Mouse (Mus musculus): Measurements from ENCODE around the gene Akr1c18. TPM values are rescaled to one million over a fixed set of nuclear protein-coding genes. Genes with fewer than 3 reads are reported as not detected.
A peak's percentile ranks its signal among the peaks of the same experiment; 100 is the strongest.
"Not testable (repeated sequence)": the region's sequence is repeated elsewhere in the genome, so short reads cannot be mapped to it uniquely, and the experiment has no call there.

Akr1c18 gene
- polyA plus RNA-seq, 1 experiment from 2014 or later: 1.7 TPM

- Histone ChIP-seq H3K4me3 (replicated peaks) (no peak overlapping the region), H3K9me3 (replicated peaks) (no peaks in the 10 kb centered on the region), H3K27ac (no peak overlapping the region), H3K4me1 (no peaks in the 10 kb centered on the region), H3K36me3 (no peaks in the 10 kb centered on the region), H3K4me2 (no peak overlapping the region), H3K9ac (no peak overlapping the region), H3K27me3 (no peaks in the 10 kb centered on the region)
- no peak for ATAC-seq (replicated peaks; ENCODE audit: low FRiP score)
- 74% methylated on average over 1 of the region's 1 CpGs for WGBS
Measured at GRCm38 (mm10) chr13:4144261-4144660, 6.2 kb downstream of the Akr1c18 start.

GRCm38 (mm10) chr13:4133070-4133469 lies 17.4 kb downstream of the Akr1c18 start:
- 34% methylated on average over 2 of the region's 2 CpGs for WGBS

GRCm38 (mm10) chr13:4131721-4132120 lies 18.7 kb downstream of the Akr1c18 start:
- WGBS: 68% methylated on average over 3 of the region's 3 CpGs
- H3K4me2 ChIP-seq: no peak overlapping the region
- ATAC-seq (replicated peaks; ENCODE audit: low FRiP score): no peak
- H3K9me3 ChIP-seq (replicated peaks): no peaks in the 10 kb centered on the region
- no peaks in the 10 kb centered on the region for H3K4me1 ChIP-seq
- H3K9ac ChIP-seq: no peak overlapping the region
- no peaks in the 10 kb centered on the region for H3K27me3 ChIP-seq
- no peak overlapping the region for H3K27ac ChIP-seq
- no peak overlapping the region for H3K4me3 ChIP-seq (replicated peaks)
- H3K36me3 ChIP-seq: no peaks in the 10 kb centered on the region

More at GRCm38 (mm10) chr13:4133070-4133469, 17.4 kb downstream of the Akr1c18 start:
- Histone ChIP-seq H3K4me1 (no peaks in the 10 kb centered on the region), H3K36me3 (no peaks in the 10 kb centered on the region), H3K9me3 (replicated peaks) (no peaks in the 10 kb centered on the region), H3K27me3 (no peaks in the 10 kb centered on the region), H3K4me3 (replicated peaks) (no peak overlapping the region), H3K9ac (no peak overlapping the region), H3K4me2 (no peak overlapping the region), H3K27ac (no peak overlapping the region)
- ATAC-seq (replicated peaks; ENCODE audit: low FRiP score): no peak

- no peaks in the 10 kb centered on the region for H3K36me3 ChIP-seq
- no peaks in the 10 kb centered on the region for H3K9me3 ChIP-seq (replicated peaks)
- H3K27ac ChIP-seq: no peak overlapping the region
- WGBS: 79% methylated on average over 1 of the region's 1 CpGs
- H3K9ac ChIP-seq: no peak overlapping the region
- H3K4me3 ChIP-seq (replicated peaks): no peak overlapping the region
- H3K4me2 ChIP-seq: no peak overlapping the region
- H3K27me3 ChIP-seq: no peaks in the 10 kb centered on the region
- H3K4me1 ChIP-seq: no peaks in the 10 kb centered on the region
- no peak for ATAC-seq (replicated peaks; ENCODE audit: low FRiP score)
Measured at GRCm38 (mm10) chr13:4131317-4131716, 19.1 kb downstream of the Akr1c18 start.

GRCm38 (mm10) chr13:4129100-4129499 lies 21.4 kb downstream of the Akr1c18 start:
- H3K4me2 ChIP-seq: no peak overlapping the region
- H3K9ac ChIP-seq: no peak overlapping the region
- H3K4me3 ChIP-seq (replicated peaks): no peak overlapping the region
- no peaks in the 10 kb centered on the region for H3K27me3 ChIP-seq
- no peak overlapping the region for H3K27ac ChIP-seq
- no peaks in the 10 kb centered on the region for H3K4me1 ChIP-seq
- H3K9me3 ChIP-seq (replicated peaks): 0 out of 2 replicates have a peak, but pooled peaks cover 2% of the 10 kb centered on the region
- ATAC-seq (replicated peaks; ENCODE audit: low FRiP score): 0 out of 2 replicates have a peak, but pooled peaks have one; percentile 49
- 34% methylated on average over 5 of the region's 5 CpGs for WGBS
- no peaks in the 10 kb centered on the region for H3K36me3 ChIP-seq

- not testable (repeated sequence) for H3K4me3 ChIP-seq (replicated peaks); H3K27ac ChIP-seq; H3K9ac ChIP-seq; H3K9me3 ChIP-seq (replicated peaks); H3K27me3 ChIP-seq; H3K36me3 ChIP-seq; ATAC-seq (replicated peaks; ENCODE audit: low FRiP score); H3K4me2 ChIP-seq; H3K4me1 ChIP-seq
- WGBS: 97% methylated on average over 1 of the region's 1 CpGs
Measured at GRCm38 (mm10) chr13:4125846-4126245, 24.6 kb downstream of the Akr1c18 start.

GRCm38 (mm10) chr13:4124471-4124870 lies 26.0 kb downstream of the Akr1c18 start:
- H3K4me1 ChIP-seq; H3K4me2 ChIP-seq; H3K9me3 ChIP-seq (replicated peaks); H3K27me3 ChIP-seq; H3K4me3 ChIP-seq (replicated peaks); H3K36me3 ChIP-seq; H3K9ac ChIP-seq; ATAC-seq (replicated peaks; ENCODE audit: low FRiP score); H3K27ac ChIP-seq: not testable (repeated sequence)
- 96% methylated on average over 6 of the region's 6 CpGs for WGBS

GRCm38 (mm10) chr13:4123146-4123545 lies 27.3 kb downstream of the Akr1c18 start:
- Histone ChIP-seq H3K4me1 (no peaks in the 10 kb centered on the region), H3K4me3 (replicated peaks) (no peak overlapping the region), H3K36me3 (no peaks in the 10 kb centered on the region), H3K27ac (no peak overlapping the region), H3K9ac (no peak overlapping the region), H3K4me2 (no peak overlapping the region), H3K27me3 (no peaks in the 10 kb centered on the region), H3K9me3 (replicated peaks) (0 out of 2 replicates have a peak, but pooled peaks cover 3% of the 10 kb centered on the region)
- ATAC-seq (replicated peaks; ENCODE audit: low FRiP score): no peak
- 67% methylated on average over 7 of the region's 7 CpGs for WGBS

GRCm38 (mm10) chr13:4119181-4119904 lies 31.1 kb downstream of the Akr1c18 start:
- H3K9ac ChIP-seq: no peak overlapping the region
- no peaks in the 10 kb centered on the region for H3K36me3 ChIP-seq
- H3K4me1 ChIP-seq: no peaks in the 10 kb centered on the region
- 0 out of 2 replicates have a peak, but pooled peaks cover 3% of the 10 kb centered on the region for H3K9me3 ChIP-seq (replicated peaks)
- H3K4me3 ChIP-seq (replicated peaks): no peak overlapping the region
- H3K27me3 ChIP-seq: no peaks in the 10 kb centered on the region
- 57% methylated on average over 2 of the region's 2 CpGs for WGBS
- ATAC-seq (replicated peaks; ENCODE audit: low FRiP score): peak; percentile 75
- H3K4me2 ChIP-seq: no peak overlapping the region
- H3K27ac ChIP-seq: no peak overlapping the region

- 30% methylated on average over 6 of the region's 6 CpGs for WGBS
- no peaks in the 10 kb centered on the region for H3K36me3 ChIP-seq
- H3K27me3 ChIP-seq: no peaks in the 10 kb centered on the region
- no peak overlapping the region for H3K27ac ChIP-seq
- ATAC-seq (replicated peaks; ENCODE audit: low FRiP score): peak; percentile 85
- H3K9ac ChIP-seq: no peak overlapping the region
- H3K4me2 ChIP-seq: no peak overlapping the region
- no peaks in the 10 kb centered on the region for H3K9me3 ChIP-seq (replicated peaks)
- H3K4me1 ChIP-seq: no peaks in the 10 kb centered on the region
- no peak overlapping the region for H3K4me3 ChIP-seq (replicated peaks)
Measured at GRCm38 (mm10) chr13:4110281-4111188, 39.9 kb downstream of the Akr1c18 start.

- no peak overlapping the region for H3K4me2 ChIP-seq
- H3K4me1 ChIP-seq: no peaks in the 10 kb centered on the region
- no peak overlapping the region for H3K4me3 ChIP-seq (replicated peaks)
- no peak overlapping the region for H3K27ac ChIP-seq
- H3K9me3 ChIP-seq (replicated peaks): no peaks in the 10 kb centered on the region
- H3K36me3 ChIP-seq: no peaks in the 10 kb centered on the region
- no peak overlapping the region for H3K9ac ChIP-seq
- H3K27me3 ChIP-seq: no peaks in the 10 kb centered on the region
- ATAC-seq (replicated peaks; ENCODE audit: low FRiP score): no peak
Measured at GRCm38 (mm10) chr13:4102721-4103120, 47.7 kb downstream of the Akr1c18 start.

- no peak overlapping the region for H3K4me3 ChIP-seq (replicated peaks)
- H3K9me3 ChIP-seq (replicated peaks): no peaks in the 10 kb centered on the region
- no peak for ATAC-seq (replicated peaks; ENCODE audit: low FRiP score)
Measured at GRCm38 (mm10) chr13:4101691-4102090, 48.8 kb downstream of the Akr1c18 start.

More at GRCm38 (mm10) chr13:4101691-4102090, 48.8 kb downstream of the Akr1c18 start:
- Histone ChIP-seq H3K4me1 (no peaks in the 10 kb centered on the region), H3K9ac (no peak overlapping the region), H3K4me2 (no peak overlapping the region), H3K36me3 (no peaks in the 10 kb centered on the region), H3K27ac (no peak overlapping the region), H3K27me3 (no peaks in the 10 kb centered on the region)
